Mouse (Mus musculus) MEL (cell line): Measurements from ENCODE around the gene Grm5.

Experiments
- CTCF ChIP-seq, 3 experiments: IDR thresholded peaks in 2 of 3; conservative IDR thresholded peaks in 1 of 3; 2 replicates each; pipeline ENCODE4 v1.5.1; 2011 to 2012; ENCODE audit warnings: low read length in 3 of 3, low read depth in 2 of 3, mild to moderate bottlenecking in 2 of 3, improper control_type of control experiment in 1 of 3, inconsistent platforms in 1 of 3, mixed read lengths in 1 of 3, moderate library complexity in 1 of 3; ENCODE audit not compliant: control insufficient read depth in 1 of 3, insufficient read depth in 1 of 3, poor library complexity in 1 of 3, severe bottlenecking in 1 of 3
- KAT2A ChIP-seq: conservative IDR thresholded peaks from 2 replicates; pipeline ENCODE4 v1.6.1; 2012; ENCODE audit warnings: low read depth, low read length, improper control_type of control experiment, inconsistent platforms
- NELFE ChIP-seq: IDR thresholded peaks from 2 replicates; pipeline ENCODE4 v1.6.1; 2011; ENCODE audit warnings: low read depth, low read length, improper control_type of control experiment
- POLR2A ChIP-seq, 2 experiments: IDR thresholded peaks; 2 replicates each; pipeline ENCODE4 v1.6.1; 2011 to 2012; ENCODE audit warnings: low read length in 2 of 2, mild to moderate bottlenecking in 2 of 2, control low read depth in 1 of 2, improper control_type of control experiment in 1 of 2, low read depth in 1 of 2, moderate library complexity in 1 of 2; ENCODE audit not compliant: control insufficient read depth in 1 of 2, insufficient read depth in 1 of 2, poor library complexity in 1 of 2
- POLR2AphosphoS2 ChIP-seq: IDR thresholded peaks from 2 replicates; pipeline ENCODE4 v1.6.1; 2011; ENCODE audit warnings: low read length, improper control_type of control experiment
- RAD21 ChIP-seq: IDR thresholded peaks from 2 replicates; pipeline ENCODE4 v1.6.1; 2011; ENCODE audit warnings: mild to moderate bottlenecking, low read depth, low read length, improper control_type of control experiment
- TBP ChIP-seq: IDR thresholded peaks from 2 replicates; pipeline ENCODE4 v1.8.0; 2011; ENCODE audit warnings: low read depth, low read length, improper control_type of control experiment
- USF1 ChIP-seq: IDR thresholded peaks from 2 replicates; pipeline ENCODE4 v1.6.1; 2014; ENCODE audit warnings: low read depth, mild to moderate bottlenecking, inconsistent platforms, low read length, improper control_type of control experiment, moderate library complexity
- ZC3H11A ChIP-seq: IDR thresholded peaks from 2 replicates; pipeline ENCODE4 v1.6.1; 2012; ENCODE audit warnings: low read depth, mild to moderate bottlenecking, inconsistent platforms, low read length, improper control_type of control experiment

GRCm38 (mm10) chr7:87539031-87539430 lies 44.9 kb upstream of the Grm5 start:
- TF ChIP-seq CTCF (IDR thresholded peaks at IDR 0.05 in 2 of 3, conservative IDR thresholded peaks at IDR 0.05 in 1 of 3; ENCODE audit: control insufficient read depth in 1 of 3, insufficient read depth in 1 of 3, low read depth in 2 of 3, low read length in 3 of 3, poor library complexity in 1 of 3, severe bottlenecking in 1 of 3) (no peak), POLR2A (IDR thresholded peaks at IDR 0.05; ENCODE audit: control insufficient read depth in 1 of 2, insufficient read depth in 1 of 2, low read depth in 1 of 2, low read length in 2 of 2, poor library complexity in 1 of 2) (no peak), TBP (no peak), ZC3H11A (no peak), USF1 (no peak), RAD21 (no peak), POLR2AphosphoS2 (no peak), NELFE (no peak), KAT2A (no peak)
